Mouse (Mus musculus) brain, embryonic 18.5 days (tissue): ENCODE data around the gene Cyb5d2.
A peak's percentile ranks its signal among the peaks of the same experiment; 100 is the strongest.

ENCODE experiments used
- DNase-seq: peaks from one replicate; pipeline ENCODE4 v3.0.0-alpha.2; 2012; ENCODE audit warnings: low read depth, low spot score

Gene Cyb5d2

DNA sequence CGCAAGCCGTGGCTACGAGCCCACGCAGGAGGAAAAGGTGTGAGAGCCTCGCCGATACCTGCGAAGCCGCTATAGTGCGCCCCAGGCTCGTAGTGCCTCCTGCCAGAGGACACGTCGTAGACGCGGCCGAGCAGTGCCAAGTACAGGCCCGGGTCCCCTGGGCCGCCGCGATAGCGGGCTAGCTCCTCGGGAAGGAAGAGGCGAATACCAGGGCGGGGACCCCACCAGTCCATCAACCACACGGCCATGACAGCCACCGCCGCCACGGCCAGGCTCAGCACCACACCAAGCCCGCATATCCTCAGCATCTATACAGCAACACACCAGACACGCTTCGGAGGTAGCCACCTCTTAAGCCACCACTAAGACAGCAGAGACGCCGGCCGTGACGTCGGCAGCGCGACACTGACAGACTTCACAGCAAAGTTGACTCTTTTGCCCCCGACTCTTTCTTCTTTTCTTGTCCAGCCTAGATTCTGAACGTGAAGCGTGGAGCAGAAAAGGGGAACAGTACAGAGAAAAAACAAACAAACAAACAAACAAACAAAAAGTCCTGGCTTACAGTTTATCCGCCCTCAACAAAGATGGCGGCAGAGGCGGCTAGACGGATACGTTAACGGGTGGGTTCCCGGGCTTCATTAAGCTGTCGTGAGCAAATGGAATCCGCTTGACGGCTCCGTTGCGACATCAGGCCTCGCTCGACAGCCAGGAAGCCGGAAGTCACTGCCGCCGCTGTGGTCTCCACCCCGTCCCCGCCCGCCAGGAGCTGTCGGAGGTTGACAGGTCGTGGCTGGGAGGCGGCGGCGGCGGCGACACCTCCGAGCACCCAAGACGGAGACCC is at the start of gene Cyb5d2, which contains the start of gene Zzef1:
TSS of gene Cyb5d2 (minus strand) at position 688 of the 841 bp plus-strand sequence.
TSS of gene Zzef1 (plus strand) at position 772 of the 841 bp plus-strand sequence.
- peak; percentile 95 for DNase-seq

DNA sequence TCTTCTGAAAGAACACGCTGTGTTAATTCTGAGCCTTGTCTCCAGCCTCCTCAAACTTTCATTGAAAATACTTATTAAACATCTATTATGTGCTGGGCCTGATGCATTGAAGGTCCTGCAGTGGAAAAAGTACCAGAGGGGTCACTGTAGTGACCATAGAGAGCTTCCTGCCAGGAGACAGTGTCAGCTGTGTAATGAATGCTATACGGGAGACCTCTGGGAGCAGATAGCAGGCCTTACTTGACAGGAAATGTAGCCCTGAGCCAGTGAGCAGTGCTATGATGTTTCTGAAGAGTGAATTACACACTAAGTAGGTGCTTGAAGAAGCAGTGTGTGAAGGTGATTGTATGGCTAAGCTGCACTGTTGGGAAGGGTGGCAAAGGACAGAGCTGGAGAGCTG is 49.6 kb upstream of the Cyb5d2 start:
- no peak for DNase-seq

DNA sequence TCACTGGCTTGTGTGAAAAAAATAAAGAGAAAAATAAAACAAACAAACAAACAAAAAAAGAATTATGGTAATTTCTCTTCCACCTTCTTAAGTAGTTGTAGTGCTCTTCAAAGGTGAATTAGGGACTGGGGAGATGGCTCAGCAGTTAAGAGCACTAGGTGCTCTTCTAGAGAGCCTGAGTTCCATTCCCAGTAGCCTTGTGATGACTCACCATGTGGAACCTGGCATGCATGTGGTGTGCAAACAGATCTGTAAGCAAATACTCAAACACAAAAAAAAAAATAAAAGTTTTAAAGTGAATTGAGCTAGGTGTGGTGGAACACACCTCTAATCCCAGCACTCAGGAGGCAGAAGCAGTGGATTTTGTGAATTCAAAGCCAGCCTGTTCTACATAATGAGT is 47.6 kb upstream of the Cyb5d2 start:
- no peak for DNase-seq

- no peak for DNase-seq
Observed at GRCm38 (mm10) chr11:72842731-72843130, 46.8 kb upstream of the Cyb5d2 start.

DNA sequence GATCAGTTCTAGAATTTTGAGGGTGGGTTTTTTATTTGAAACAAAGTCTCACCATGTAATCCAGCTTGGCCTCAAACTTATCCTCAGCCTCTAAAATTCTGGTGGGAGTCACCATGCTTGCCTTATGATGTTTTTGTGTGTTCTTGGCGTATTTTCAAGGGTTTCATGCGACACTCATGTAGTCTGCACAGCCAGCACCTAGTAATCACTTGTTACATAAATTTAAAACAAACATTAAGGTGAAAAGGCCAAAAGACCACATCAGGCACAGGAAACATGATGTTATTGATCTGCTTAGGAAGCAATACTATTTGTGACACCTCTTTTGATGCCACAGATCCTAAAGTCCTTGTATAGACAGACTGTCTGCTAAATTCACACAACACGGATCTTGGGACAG is 33.9 kb upstream of the Cyb5d2 start:
- no peak for DNase-seq

DNA sequence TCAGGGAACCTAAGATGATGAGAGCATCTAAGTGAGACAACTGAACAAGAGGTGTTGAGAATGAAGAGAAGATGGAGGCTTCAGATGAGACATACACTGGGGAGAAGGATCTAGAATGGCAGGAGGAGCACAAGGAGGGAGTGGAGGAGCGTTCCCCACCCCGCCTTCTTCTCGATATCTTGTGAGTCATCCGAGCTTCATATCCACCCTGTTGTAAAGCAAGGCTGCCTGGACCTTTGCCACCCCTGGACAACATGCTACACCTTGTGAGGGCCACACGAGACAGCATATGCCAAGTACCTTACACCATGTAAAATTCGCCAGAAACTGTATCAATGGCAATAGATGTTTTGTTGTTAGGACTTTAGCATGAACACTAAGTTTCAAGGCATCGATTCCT is 25.1 kb upstream of the Cyb5d2 start:
- no peak for DNase-seq

DNA sequence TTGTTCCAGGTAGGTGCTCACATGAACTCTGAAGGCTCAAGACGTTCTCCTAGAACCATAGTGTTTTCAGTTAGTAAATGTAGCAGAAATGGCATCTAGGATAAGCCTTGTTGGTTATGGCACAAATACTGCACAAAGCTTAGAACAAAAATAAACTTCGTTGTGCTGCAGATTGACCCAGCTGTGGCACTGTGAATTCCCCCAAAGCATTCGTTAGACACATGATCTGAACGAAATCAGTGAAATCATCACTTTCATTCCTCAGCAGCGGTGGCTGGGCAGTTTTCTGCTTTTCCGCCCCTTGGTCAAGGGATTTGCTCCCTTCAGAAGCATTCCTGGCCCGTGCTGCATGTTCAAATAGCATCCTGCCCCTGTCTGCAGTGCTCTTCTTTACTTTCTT is 22.1 kb upstream of the Cyb5d2 start:
- DNase-seq, result no peak

DNA sequence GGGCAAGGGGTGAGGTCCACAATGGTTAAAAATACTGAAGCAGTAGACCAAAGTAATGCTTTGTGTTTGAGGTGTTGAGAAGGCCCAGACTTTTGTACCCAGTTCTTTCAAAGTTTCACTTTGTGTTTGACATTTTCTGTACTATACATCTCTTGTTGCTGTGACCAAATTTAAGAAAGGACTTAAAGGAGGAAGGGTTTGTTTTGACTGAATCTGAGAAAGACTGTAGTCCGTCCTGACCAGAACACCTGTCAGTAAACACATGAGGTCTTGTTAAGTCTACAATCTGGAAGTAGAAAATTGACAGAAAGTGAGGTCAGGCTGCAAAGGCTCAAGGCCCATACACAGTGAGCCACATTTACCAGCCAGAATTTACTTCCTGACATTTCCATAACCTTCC is 20.9 kb upstream of the Cyb5d2 start:
- DNase-seq, result no peak

- DNase-seq, result no peak
Observed at GRCm38 (mm10) chr11:72814188-72814587, 18.2 kb upstream of the Cyb5d2 start.

DNA sequence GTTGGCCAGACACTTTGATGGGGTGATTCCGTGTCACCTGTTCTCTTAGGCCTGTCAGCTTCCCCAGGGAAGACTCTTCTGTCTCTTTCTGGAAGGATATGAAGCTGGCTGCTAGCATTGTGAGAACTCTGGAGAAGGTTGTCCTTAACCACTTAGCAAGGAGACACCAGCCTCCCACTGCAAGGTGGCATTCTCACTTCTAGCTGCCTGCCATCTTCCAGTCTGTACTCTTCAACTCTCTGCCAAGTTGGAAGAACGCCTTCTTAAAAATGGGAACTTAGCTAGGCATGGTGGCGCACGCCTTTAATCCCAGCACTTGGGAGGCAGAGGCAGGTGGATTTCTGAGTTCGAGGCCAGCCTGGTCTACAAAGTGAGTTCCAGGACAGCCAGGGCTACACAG is 17.7 kb upstream of the Cyb5d2 start:
- DNase-seq, result no peak

DNA sequence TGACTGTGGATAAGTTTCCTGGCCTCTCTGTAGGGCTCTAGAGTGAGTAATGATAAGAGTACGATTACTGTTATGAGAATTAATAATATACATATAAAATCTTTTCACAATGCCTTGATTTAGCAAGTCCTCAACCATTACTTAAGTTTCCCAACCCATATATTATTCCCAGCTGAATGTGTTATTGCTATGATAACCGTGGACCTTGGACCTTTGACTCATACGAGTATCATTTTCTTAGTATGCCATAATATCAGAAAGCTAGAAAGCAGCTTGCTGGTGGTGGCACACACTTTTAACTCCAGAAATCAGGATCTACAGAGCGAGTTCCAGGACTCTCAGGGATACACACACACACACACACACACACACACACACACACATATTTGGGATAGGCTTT is 12.1 kb upstream of the Cyb5d2 start:
- no peak for DNase-seq

DNA sequence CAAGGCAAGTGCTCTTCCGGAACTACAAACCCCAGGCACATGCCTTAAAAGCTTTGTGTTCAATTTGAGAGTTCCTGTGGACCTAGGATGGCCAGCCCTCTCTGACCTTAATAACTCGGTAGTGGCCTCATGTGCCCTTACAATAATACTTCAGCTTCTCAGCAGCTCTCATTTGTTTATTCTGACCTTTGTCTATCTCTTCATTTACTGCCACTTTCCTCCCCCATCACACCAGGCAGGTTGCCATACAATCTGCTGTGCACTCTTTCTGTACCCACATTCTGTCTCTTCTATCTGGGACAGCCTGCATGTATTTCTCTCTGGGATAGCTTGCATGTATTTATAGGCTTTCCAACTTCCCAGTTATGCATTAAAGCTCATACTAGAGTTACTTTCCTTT is 10.6 kb upstream of the Cyb5d2 start:
- DNase-seq, result no peak

DNA sequence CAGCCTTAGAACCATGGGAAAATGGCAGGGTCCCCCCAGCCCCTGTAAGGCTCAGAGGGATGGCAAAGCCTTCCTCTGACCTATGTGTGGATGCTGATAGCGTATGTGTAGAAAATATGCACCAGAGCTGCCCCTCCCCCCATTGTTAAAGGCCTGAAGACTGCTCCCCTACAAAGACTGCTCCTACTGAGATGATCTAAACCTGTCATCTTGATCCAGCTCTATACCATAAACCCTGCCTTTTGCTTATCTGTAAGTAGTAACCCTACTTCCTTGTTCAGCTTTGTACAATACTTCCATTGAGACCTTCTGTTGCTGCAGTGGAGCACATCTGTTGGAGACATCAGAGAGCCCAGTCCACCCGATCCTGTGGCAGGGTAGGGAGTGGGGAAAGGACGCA is 9.3 kb upstream of the Cyb5d2 start:
- no peak for DNase-seq

DNA sequence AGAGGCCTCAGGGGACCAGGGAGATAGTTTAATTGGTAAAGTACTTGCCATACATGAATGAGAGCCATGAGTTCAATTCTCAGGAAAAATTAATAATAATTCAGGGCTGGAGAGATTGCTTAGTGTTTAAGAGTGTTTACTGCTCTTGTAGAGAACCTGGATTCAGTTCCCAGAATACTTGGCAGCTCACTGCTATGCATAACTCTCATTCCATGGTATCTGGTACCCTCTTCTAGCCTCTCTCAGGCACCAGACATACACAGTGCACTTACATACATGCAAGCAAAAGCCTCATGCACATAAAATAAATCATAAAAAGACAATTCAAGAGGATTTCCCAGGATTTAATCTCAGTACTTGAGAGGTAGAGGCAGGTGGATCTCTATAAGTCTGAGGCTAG is 8.6 kb upstream of the Cyb5d2 start:
- no peak for DNase-seq

DNA sequence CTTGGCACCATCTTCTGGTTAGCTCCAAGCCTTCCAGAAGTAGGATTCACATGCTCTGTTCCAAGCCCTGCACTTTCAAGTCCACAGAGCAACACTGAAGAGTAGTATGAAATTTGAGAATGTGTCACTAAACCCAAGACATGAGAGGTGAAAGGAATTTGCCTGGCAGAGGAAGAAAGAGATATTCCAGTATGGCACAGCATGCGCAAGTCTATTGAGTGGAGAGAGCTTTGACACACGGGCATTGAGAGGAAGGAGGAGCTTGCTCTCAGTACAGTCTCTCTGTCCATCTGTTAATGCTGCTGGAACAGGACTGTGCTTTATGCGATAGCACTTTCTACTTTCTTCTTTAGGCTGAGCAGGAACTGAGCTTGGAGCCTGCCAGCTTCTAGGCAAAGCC is 7.1 kb upstream of the Cyb5d2 start:
- no peak for DNase-seq

DNA sequence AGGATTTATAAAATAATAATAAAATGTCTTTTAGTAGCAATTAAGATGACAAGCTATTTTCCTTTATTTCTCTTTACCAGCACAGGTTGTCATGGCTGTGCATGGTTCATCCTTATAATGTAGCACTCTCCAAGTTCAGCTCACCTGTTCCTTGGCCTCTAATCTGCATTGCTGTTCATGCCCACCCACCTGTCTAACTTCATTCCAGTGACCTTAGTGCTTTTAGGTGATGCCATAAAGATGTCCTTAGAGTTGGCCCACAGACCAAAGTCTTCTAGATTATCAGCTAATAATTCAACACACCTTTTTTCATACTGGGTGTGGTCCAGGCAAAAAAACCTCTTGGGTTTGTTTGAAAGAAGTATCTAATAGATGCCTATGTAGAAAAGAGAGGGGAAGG is 5.2 kb upstream of the Cyb5d2 start:
- no peak for DNase-seq

DNA sequence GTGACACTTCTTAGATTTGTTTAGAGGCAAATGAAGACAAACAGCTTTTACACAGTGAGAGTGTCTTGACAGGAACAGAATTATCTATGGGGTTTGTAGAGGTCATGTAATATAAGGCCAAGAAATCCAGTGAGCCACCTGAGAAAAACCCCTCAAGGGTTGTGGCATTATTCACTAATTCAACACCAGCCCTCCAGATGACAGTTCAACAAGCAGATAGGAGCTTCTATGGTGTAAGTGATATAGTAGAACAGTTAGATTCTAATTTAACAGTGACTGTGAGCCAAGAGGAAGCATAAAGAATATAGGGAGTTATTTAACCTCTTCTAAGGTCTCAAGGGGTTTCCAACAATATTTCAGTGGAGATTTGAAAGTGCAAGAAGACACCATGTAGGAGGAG is 2.2 kb upstream of the Cyb5d2 start:
- no peak for DNase-seq

GRCm38 (mm10) chr11:72796773-72797338 is 914 bp upstream of the Cyb5d2 start:
- no peak for DNase-seq

- no peak for DNase-seq
Observed at GRCm38 (mm10) chr11:72796296-72796687, 350 bp upstream of the Cyb5d2 start.

GRCm38 (mm10) chr11:72795149-72795454 is 840 bp downstream of the Cyb5d2 start:
- DNase-seq, result no peak

- DNase-seq, result no peak
Observed at GRCm38 (mm10) chr11:72792033-72792432, 3.9 kb downstream of the Cyb5d2 start.

DNA sequence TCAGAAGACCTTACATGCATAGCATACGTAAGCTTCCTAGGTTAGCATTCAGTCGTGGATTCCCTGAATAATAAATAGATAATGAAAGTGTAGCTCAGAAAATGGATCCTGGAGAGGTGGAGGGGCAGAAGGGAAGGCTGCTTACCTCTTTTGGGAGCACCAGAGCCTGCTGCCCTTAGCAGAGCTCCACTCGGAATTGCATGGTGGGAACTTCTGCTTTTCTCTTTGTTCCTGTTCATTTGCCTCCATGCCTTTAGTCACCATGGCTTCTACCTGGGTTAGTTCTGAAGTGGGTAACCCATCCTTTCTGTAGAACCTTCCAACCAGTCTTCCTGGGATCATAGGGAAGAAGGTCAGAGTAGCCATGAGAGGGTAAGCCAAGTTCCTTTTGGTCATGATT is 13.4 kb downstream of the Cyb5d2 start:
- DNase-seq, result no peak

GRCm38 (mm10) chr11:72782103-72782502 is 13.8 kb downstream of the Cyb5d2 start:
- no peak for DNase-seq

GRCm38 (mm10) chr11:72778957-72779356 is 17.0 kb downstream of the Cyb5d2 start:
- DNase-seq, result no peak
